In the genomic region with DNA sequence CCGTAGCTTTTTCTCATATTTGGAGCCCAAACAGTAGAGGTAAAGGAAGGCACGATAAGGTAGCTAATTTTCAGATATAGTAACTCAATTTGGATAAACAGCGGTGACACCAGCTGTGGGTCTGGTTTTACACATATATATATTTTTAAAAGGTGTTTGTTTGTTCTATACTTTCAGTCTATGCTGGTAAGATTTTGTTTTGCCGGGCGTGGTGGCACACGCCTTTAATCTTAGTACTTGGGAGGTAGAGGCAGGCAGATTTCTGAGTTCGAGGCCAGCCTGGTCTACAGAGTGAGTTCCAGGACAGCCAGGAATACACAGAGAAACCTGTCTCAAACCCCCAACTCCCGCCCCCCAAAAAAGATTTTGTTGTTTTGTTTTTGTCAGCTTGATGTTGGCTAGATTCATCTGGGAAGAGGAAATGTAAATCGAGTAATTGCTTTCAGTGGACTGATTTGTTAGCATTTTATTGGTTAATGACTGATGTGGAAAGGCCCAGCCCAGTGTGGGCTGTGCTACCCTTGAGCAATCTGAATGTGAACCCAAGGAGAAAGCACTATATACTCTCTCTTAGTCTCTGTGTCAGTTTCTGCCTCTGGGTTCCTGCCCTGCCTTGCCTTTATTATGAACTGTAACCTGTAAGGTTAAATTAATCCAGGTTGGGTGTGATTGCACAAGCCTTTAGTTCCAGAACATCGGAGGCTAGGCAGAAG, we compare ENCODE assay signal across 10 mouse cellular contexts. TPM values are rescaled to one million over a fixed set of nuclear protein-coding genes. Genes with fewer than 3 reads are reported as not detected.
DNase-seq lines count a peak whose midpoint lies in the region; ATAC-seq and TF ChIP-seq lines count a peak whose summit lies in the region.
"Had no signal": no experiment of that assay in that cellular context is flagged by ENCODE, and none has a peak within 500 bp of the region (broad histone marks: within the 10 kb centered on the region; RNA-seq: fewer than 3 reads in every experiment).

No protein-coding gene starts in this region.

- H3K9ac ChIP-seq in forebrain, embryonic 12.5 days, result no peak overlapping the region
- H3K9ac ChIP-seq in forebrain, embryonic 16.5 days (replicated peaks; ENCODE audit: low read depth, low read length), result no peak overlapping the region
- no peak overlapping the region for H3K9ac ChIP-seq in liver, adult 2 months (ENCODE audit: low read depth, low read length)
- no peak overlapping the region for H3K9ac ChIP-seq in intestine, postnatal 0 days (ENCODE audit: low read depth, low read length)
- no peak overlapping the region for H3K9ac ChIP-seq in midbrain, embryonic 14.5 days (replicated peaks; ENCODE audit: low read length)

- peaks cover 7% of the 10 kb centered on the region for H3K36me3 ChIP-seq in forebrain, embryonic 12.5 days (replicated peaks)
- no peaks in the 10 kb centered on the region; the same call in 1 of the 2 replicates for H3K36me3 ChIP-seq in forebrain, embryonic 16.5 days (ENCODE audit: control insufficient read depth, insufficient read depth)
- H3K36me3 ChIP-seq in liver, adult 2 months (ENCODE audit: control insufficient read depth, insufficient read depth, low read length), result no peaks in the 10 kb centered on the region
- H3K36me3 ChIP-seq in intestine, postnatal 0 days (ENCODE audit: control insufficient read depth, insufficient read depth), result peaks cover 6% of the 10 kb centered on the region
- peaks cover 6% of the 10 kb centered on the region for H3K36me3 ChIP-seq in midbrain, embryonic 14.5 days (ENCODE audit: control insufficient read depth, insufficient read depth, low read length)

- peaks cover 25% of the 10 kb centered on the region for H3K4me1 ChIP-seq in forebrain, embryonic 12.5 days
- peaks cover 27% of the 10 kb centered on the region for H3K4me1 ChIP-seq in forebrain, embryonic 16.5 days (replicated peaks; ENCODE audit: control insufficient read depth, insufficient read depth, low read length)
- peaks cover 20% of the 10 kb centered on the region for H3K4me1 ChIP-seq in liver, adult 2 months (ENCODE audit: control insufficient read depth, insufficient read depth, low read length)
- H3K4me1 ChIP-seq in intestine, postnatal 0 days (replicated peaks; ENCODE audit: control insufficient read depth, insufficient read depth, low read length), result 0 out of 2 replicates have a peak, but pooled peaks cover 11% of the 10 kb centered on the region
- H3K4me1 ChIP-seq in midbrain, embryonic 14.5 days (ENCODE audit: control insufficient read depth, insufficient read depth, low read length), result peaks cover 12% of the 10 kb centered on the region

- TF ChIP-seq CTCF in liver, adult 2 months (IDR thresholded peaks at IDR 0.05; ENCODE audit: low read depth, low read length), result no peak
- no peak for TF ChIP-seq CTCF in intestine, postnatal 0 days (IDR thresholded peaks at IDR 0.05; ENCODE audit: low read depth)

- 89% methylated on average over 10 of the region's 10 CpGs for WGBS in forebrain, embryonic 12.5 days
- WGBS in forebrain, embryonic 16.5 days, result 88% methylated on average over 10 of the region's 10 CpGs
- 69% methylated on average over 10 of the region's 10 CpGs for WGBS in liver, adult 2 months
- 67% methylated on average over 10 of the region's 10 CpGs for WGBS in intestine, postnatal 0 days
- WGBS in midbrain, embryonic 14.5 days, result 87% methylated on average over 10 of the region's 10 CpGs

- no peaks in the 10 kb centered on the region for H3K27me3 ChIP-seq in forebrain, embryonic 12.5 days
- H3K27me3 ChIP-seq in forebrain, embryonic 16.5 days (replicated peaks; ENCODE audit: control insufficient read depth, insufficient read depth, low read length), result no peaks in the 10 kb centered on the region
- H3K27me3 ChIP-seq in liver, adult 2 months (ENCODE audit: control insufficient read depth, insufficient read depth, low read length), result no peaks in the 10 kb centered on the region
- H3K27me3 ChIP-seq in intestine, postnatal 0 days (replicated peaks; ENCODE audit: control insufficient read depth, insufficient read depth, low read length), result no peaks in the 10 kb centered on the region
- no peaks in the 10 kb centered on the region for H3K27me3 ChIP-seq in midbrain, embryonic 14.5 days (ENCODE audit: control insufficient read depth, insufficient read depth, low read length)

- ATAC-seq in forebrain, embryonic 12.5 days (ENCODE audit: low FRiP score), result no peak
- no peak for ATAC-seq in forebrain, embryonic 16.5 days
- no peak for ATAC-seq in intestine, postnatal 0 days
- ATAC-seq in midbrain, embryonic 14.5 days (ENCODE audit: low FRiP score, low TSS enrichment), result no peak
- ATAC-seq in granulocyte monocyte progenitor cell, adult 5-6 weeks (replicated peaks; ENCODE audit: poor library complexity, severe bottlenecking), result no peak

- H3K9me3 ChIP-seq in forebrain, embryonic 12.5 days, result no peaks in the 10 kb centered on the region
- no peaks in the 10 kb centered on the region for H3K9me3 ChIP-seq in forebrain, embryonic 16.5 days (ENCODE audit: control insufficient read depth, low read length)
- no peaks in the 10 kb centered on the region for H3K9me3 ChIP-seq in intestine, postnatal 0 days (ENCODE audit: control insufficient read depth)
- no peaks in the 10 kb centered on the region for H3K9me3 ChIP-seq in midbrain, embryonic 14.5 days (ENCODE audit: control insufficient read depth, low read length)

- no peak overlapping the region for H3K27ac ChIP-seq in forebrain, embryonic 12.5 days
- no peak overlapping the region for H3K27ac ChIP-seq in forebrain, embryonic 16.5 days (ENCODE audit: low read length)
- H3K27ac ChIP-seq in liver, adult 2 months (replicated peaks; ENCODE audit: insufficient read depth, low read depth, low read length), result peak overlapping the region; percentile 36; the same call in 1 of the 2 replicates
- H3K27ac ChIP-seq in intestine, postnatal 0 days (ENCODE audit: low read depth, low read length), result 0 out of 2 replicates have a peak overlapping the region, but pooled peaks have one; percentile 36
- no peak overlapping the region for H3K27ac ChIP-seq in midbrain, embryonic 14.5 days (replicated peaks; ENCODE audit: low read depth, low read length)

- DNase-seq in liver, adult 2 months (ENCODE audit: extremely low read depth, low read depth, low spot score), result peak; percentile 59
- no peak for DNase-seq in liver
- DNase-seq in midbrain, embryonic 14.5 days, result no peak
- DNase-seq in spleen, postnatal 36 days (ENCODE audit: low spot score in 2 of 2), result no peak

- H3K4me2 ChIP-seq in forebrain, embryonic 12.5 days, result peak overlapping the region; percentile 96; the same call in 1 of the 2 replicates
- H3K4me2 ChIP-seq in forebrain, embryonic 16.5 days (ENCODE audit: low read length), result no peak overlapping the region; the same call in 1 of the 2 replicates
- no peak overlapping the region for H3K4me2 ChIP-seq in intestine, postnatal 0 days (replicated peaks; ENCODE audit: low read depth)
- H3K4me2 ChIP-seq in midbrain, embryonic 14.5 days (ENCODE audit: low read length), result peak overlapping the region; percentile 76; the same call in 1 of the 2 replicates

- no peak for TF ChIP-seq POLR2A in liver, adult 2 months (IDR thresholded peaks at IDR 0.05; ENCODE audit: extremely low read depth, insufficient read depth, low read length)

- H3K4me3 ChIP-seq in forebrain, embryonic 12.5 days (replicated peaks), result no peak overlapping the region
- H3K4me3 ChIP-seq in forebrain, embryonic 16.5 days (replicated peaks; ENCODE audit: low read length), result no peak overlapping the region
- no peak overlapping the region for H3K4me3 ChIP-seq in liver, adult 2 months (ENCODE audit: insufficient read depth, low read depth, low read length)
- no peak overlapping the region for H3K4me3 ChIP-seq in intestine, postnatal 0 days (ENCODE audit: low read depth, low read length)
- H3K4me3 ChIP-seq in midbrain, embryonic 14.5 days (replicated peaks; ENCODE audit: low read depth, low read length), result no peak overlapping the region

- peaks cover 17% of the 10 kb centered on the region; the same call in 1 of the 2 replicates for H3K79me2 ChIP-seq in liver, adult 2 months (ENCODE audit: control insufficient read depth, insufficient read depth, low read length)

RNA-seq across cellular contexts. Expression of a gene that starts 0.9 kb away (rescaled TPM):
- 22.7 and 24.9 TPM in 2 replicates for polyA plus RNA-seq in forebrain, embryonic 12.5 days (2016; fragmentation: Nextera tagmentation; extraction: Ambion mirVana)
- polyA plus RNA-seq in forebrain, embryonic 16.5 days (2015; fragmentation: Nextera tagmentation; extraction: Ambion mirVana), result 36.2 and 37.1 TPM in 2 replicates
- 26.1 and 28.1 TPM in 2 replicates for total RNA-seq in liver, adult 2 months (2014; rRNA removed)
- 57.0 and 60.9 TPM in 2 replicates for polyA plus RNA-seq in liver, adult 2 months (2012; rRNA removed)
- polyA plus RNA-seq in intestine, postnatal 0 days (2015; fragmentation: Nextera tagmentation; extraction: Ambion mirVana), result 30.4 and 31.7 TPM in 2 replicates
- 34.1 and 38.0 TPM in 2 replicates for polyA plus RNA-seq in midbrain, embryonic 14.5 days (2014; fragmentation: Nextera tagmentation; extraction: Ambion mirVana)
- 13.1 and 13.5 TPM in 2 replicates for total RNA-seq in granulocyte monocyte progenitor cell, adult 5-6 weeks (2014; fragmentation: Nextera tagmentation)
- total RNA-seq in granulocyte monocyte progenitor cell, adult 5-6 weeks (2017), result 11.6 and 13.8 TPM in 2 replicates

RNA-seq across cellular contexts. Expression of a gene that starts 15.7 kb away (rescaled TPM):
- 119 and 120 TPM in 2 replicates for polyA plus RNA-seq in forebrain, embryonic 12.5 days (2016; fragmentation: Nextera tagmentation; extraction: Ambion mirVana)
- polyA plus RNA-seq in forebrain, embryonic 16.5 days (2015; fragmentation: Nextera tagmentation; extraction: Ambion mirVana), result 45.1 and 45.5 TPM in 2 replicates
- total RNA-seq in liver, adult 2 months (2014; rRNA removed), result 12.9 and 16.5 TPM in 2 replicates
- 59.0 and 68.1 TPM in 2 replicates for polyA plus RNA-seq in liver, adult 2 months (2012; rRNA removed)
- 61.2 and 62.5 TPM in 2 replicates for polyA plus RNA-seq in intestine, postnatal 0 days (2015; fragmentation: Nextera tagmentation; extraction: Ambion mirVana)
- polyA plus RNA-seq in midbrain, embryonic 14.5 days (2014; fragmentation: Nextera tagmentation; extraction: Ambion mirVana), result 24.9 and 28.3 TPM in 2 replicates
- total RNA-seq in granulocyte monocyte progenitor cell, adult 5-6 weeks (2014; fragmentation: Nextera tagmentation), result 115 and 122 TPM in 2 replicates
- total RNA-seq in granulocyte monocyte progenitor cell, adult 5-6 weeks (2017), result 128 and 141 TPM in 2 replicates

RNA-seq across cellular contexts. Expression of a gene that starts 35.1 kb away (rescaled TPM):
- 15.3 and 16.0 TPM in 2 replicates for polyA plus RNA-seq in forebrain, embryonic 12.5 days (2016; fragmentation: Nextera tagmentation; extraction: Ambion mirVana)
- polyA plus RNA-seq in forebrain, embryonic 16.5 days (2015; fragmentation: Nextera tagmentation; extraction: Ambion mirVana), result 16.5 and 25.8 TPM in 2 replicates
- total RNA-seq in liver, adult 2 months (2014; rRNA removed), result 23.4 and 37.9 TPM in 2 replicates
- 109 and 117 TPM in 2 replicates for polyA plus RNA-seq in liver, adult 2 months (2012; rRNA removed)
- 93.1 and 101 TPM in 2 replicates for polyA plus RNA-seq in intestine, postnatal 0 days (2015; fragmentation: Nextera tagmentation; extraction: Ambion mirVana)
- polyA plus RNA-seq in midbrain, embryonic 14.5 days (2014; fragmentation: Nextera tagmentation; extraction: Ambion mirVana), result 28.8 and 32.1 TPM in 2 replicates
- 24.0 and 38.5 TPM in 2 replicates for total RNA-seq in granulocyte monocyte progenitor cell, adult 5-6 weeks (2014; fragmentation: Nextera tagmentation)
- 25.1 and 35.7 TPM in 2 replicates for total RNA-seq in granulocyte monocyte progenitor cell, adult 5-6 weeks (2017)

RNA-seq across cellular contexts. Expression of a gene that starts 41.6 kb away (rescaled TPM):
- not detected in 2 replicates for polyA plus RNA-seq in forebrain, embryonic 12.5 days (2016; fragmentation: Nextera tagmentation; extraction: Ambion mirVana)
- polyA plus RNA-seq in forebrain, embryonic 16.5 days (2015; fragmentation: Nextera tagmentation; extraction: Ambion mirVana), result 1.1 TPM in 1 of 2 replicates, not detected in the other
- not detected in 2 replicates for total RNA-seq in liver, adult 2 months (2014; rRNA removed)
- not detected in 2 replicates for polyA plus RNA-seq in liver, adult 2 months (2012; rRNA removed)
- polyA plus RNA-seq in intestine, postnatal 0 days (2015; fragmentation: Nextera tagmentation; extraction: Ambion mirVana), result not detected in 2 replicates
- 0.66 TPM in 1 of 2 replicates, not detected in the other for polyA plus RNA-seq in midbrain, embryonic 14.5 days (2014; fragmentation: Nextera tagmentation; extraction: Ambion mirVana)
- total RNA-seq in granulocyte monocyte progenitor cell, adult 5-6 weeks (2014; fragmentation: Nextera tagmentation), result not detected in 2 replicates
- not detected in 2 replicates for total RNA-seq in granulocyte monocyte progenitor cell, adult 5-6 weeks (2017)
- total RNA-seq: heart, postnatal 14 days; neutrophil, adult 5-6 weeks had no signal

RNA-seq across cellular contexts. Expression of a gene that starts 47.4 kb away (rescaled TPM):
- polyA plus RNA-seq in forebrain, embryonic 12.5 days (2016; fragmentation: Nextera tagmentation; extraction: Ambion mirVana), result not detected in 2 replicates
- 2.2 TPM in 1 of 2 replicates, not detected in the other for polyA plus RNA-seq in forebrain, embryonic 16.5 days (2015; fragmentation: Nextera tagmentation; extraction: Ambion mirVana)
- total RNA-seq in liver, adult 2 months (2014; rRNA removed), result not detected in 2 replicates
- polyA plus RNA-seq in liver, adult 2 months (2012; rRNA removed), result not detected in 2 replicates
- polyA plus RNA-seq in intestine, postnatal 0 days (2015; fragmentation: Nextera tagmentation; extraction: Ambion mirVana), result not detected in 2 replicates
- polyA plus RNA-seq in midbrain, embryonic 14.5 days (2014; fragmentation: Nextera tagmentation; extraction: Ambion mirVana), result not detected in 2 replicates
- total RNA-seq in granulocyte monocyte progenitor cell, adult 5-6 weeks (2014; fragmentation: Nextera tagmentation), result not detected in 2 replicates
- total RNA-seq in granulocyte monocyte progenitor cell, adult 5-6 weeks (2017), result not detected in 2 replicates
- total RNA-seq: heart, postnatal 14 days; neutrophil, adult 5-6 weeks had no signal

Comparison
In these comparisons a context has a peak if more than half of its experiments do, and no peak if none do; other contexts are left out.
1. H3K4me2 ChIP-seq: peak in forebrain, embryonic 12.5 days (single experiment) and midbrain, embryonic 14.5 days (single experiment); none in forebrain, embryonic 16.5 days (single experiment) and intestine, postnatal 0 days (single experiment).
2. H3K27ac ChIP-seq: peak in liver, adult 2 months (single experiment) and intestine, postnatal 0 days (single experiment); none in forebrain, embryonic 12.5 days (single experiment), forebrain, embryonic 16.5 days (single experiment) and midbrain, embryonic 14.5 days (single experiment).